In the genomic region with DNA sequence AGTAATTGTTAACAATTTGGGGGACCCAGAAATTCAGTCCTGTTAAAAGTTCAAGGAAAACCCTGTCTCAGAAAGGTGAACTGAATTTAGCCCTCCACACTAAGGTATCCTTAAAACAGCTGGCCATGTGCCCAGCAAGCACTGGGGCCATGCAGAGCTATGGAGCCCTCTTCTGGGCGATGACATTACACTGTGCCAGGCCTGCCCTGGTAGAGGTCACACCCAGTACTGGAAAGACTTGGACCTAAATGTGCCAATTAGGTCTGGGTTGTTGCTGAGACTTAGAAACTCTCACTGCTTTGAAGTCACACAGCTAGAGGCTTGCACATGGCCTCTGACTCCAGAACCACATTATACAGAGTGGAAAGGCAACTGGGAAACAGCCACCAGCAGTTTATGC, we compare ENCODE assay signal across 9 mouse cellular contexts. TPM values are rescaled to one million over a fixed set of nuclear protein-coding genes. Genes with fewer than 3 reads are reported as not detected.
DNase-seq lines count a peak whose midpoint lies in the region; ATAC-seq and TF ChIP-seq lines count a peak whose summit lies in the region.
"Had no signal": no experiment of that assay in that cellular context is flagged by ENCODE, and none has a peak within 500 bp of the region (broad histone marks: within the 10 kb centered on the region; RNA-seq: fewer than 3 reads in every experiment).

No protein-coding gene starts in this region.

- no peak overlapping the region for H3K4me2 ChIP-seq in kidney, embryonic 15.5 days
- no peak overlapping the region for H3K4me2 ChIP-seq in forebrain, postnatal 0 days (ENCODE audit: low read depth)
- H3K4me2 ChIP-seq in liver, embryonic 11.5 days = no peak overlapping the region
- H3K4me2 ChIP-seq: heart, embryonic 13.5 days had no signal

- peak; percentile 17 for DNase-seq in kidney, adult 11 months
- peak; percentile 31 for DNase-seq in 416B (ENCODE audit: low read depth)
- peak; percentile 28 for DNase-seq in adrenal gland, adult 2 months
- peak; percentile 57 for DNase-seq in forebrain, postnatal 0 days
- DNase-seq in lung, postnatal 36 days = peak; percentile 60
- DNase-seq in spleen, postnatal 36 days (ENCODE audit: low spot score in 2 of 2) = no peak
- DNase-seq in liver, embryonic 11.5 days (ENCODE audit: low spot score) = no peak

- 0 out of 2 replicates have a peak, but pooled peaks cover 2% of the 10 kb centered on the region for H3K27me3 ChIP-seq in kidney, embryonic 15.5 days
- no peaks in the 10 kb centered on the region for H3K27me3 ChIP-seq in forebrain, postnatal 0 days (ENCODE audit: insufficient read depth, low read length)
- H3K27me3 ChIP-seq in liver, embryonic 11.5 days (replicated peaks; ENCODE audit: control insufficient read depth, insufficient read depth, low read length) = no peaks in the 10 kb centered on the region

- no peak overlapping the region for H3K9ac ChIP-seq in kidney, embryonic 15.5 days
- H3K9ac ChIP-seq in forebrain, postnatal 0 days = no peak overlapping the region
- H3K9ac ChIP-seq in liver, embryonic 11.5 days (ENCODE audit: low read depth, low read length) = no peak overlapping the region
- H3K9ac ChIP-seq: heart, embryonic 13.5 days had no signal

- H3K9me3 ChIP-seq in kidney, embryonic 15.5 days (replicated peaks) = no peaks in the 10 kb centered on the region
- H3K9me3 ChIP-seq in forebrain, postnatal 0 days (ENCODE audit: low read length) = no peaks in the 10 kb centered on the region
- H3K9me3 ChIP-seq in liver, embryonic 11.5 days (ENCODE audit: control insufficient read depth, low read length) = no peaks in the 10 kb centered on the region
- H3K9me3 ChIP-seq: heart, embryonic 13.5 days had no signal

- H3K4me1 ChIP-seq in kidney, embryonic 15.5 days = no peaks in the 10 kb centered on the region
- no peaks in the 10 kb centered on the region for H3K4me1 ChIP-seq in forebrain, postnatal 0 days (ENCODE audit: insufficient read depth)
- H3K4me1 ChIP-seq in liver, embryonic 11.5 days (replicated peaks; ENCODE audit: control insufficient read depth, insufficient read depth, low read length) = no peaks in the 10 kb centered on the region

- no peaks in the 10 kb centered on the region for H3K36me3 ChIP-seq in kidney, embryonic 15.5 days
- H3K36me3 ChIP-seq in forebrain, postnatal 0 days (ENCODE audit: insufficient read depth) = no peaks in the 10 kb centered on the region
- no peaks in the 10 kb centered on the region for H3K36me3 ChIP-seq in liver, embryonic 11.5 days (ENCODE audit: control insufficient read depth, insufficient read depth, low read length)
- H3K36me3 ChIP-seq: heart, embryonic 13.5 days had no signal

- H3K27ac ChIP-seq in kidney, embryonic 15.5 days = no peak overlapping the region
- H3K27ac ChIP-seq in forebrain, postnatal 0 days (ENCODE audit: low read depth, low read length) = no peak overlapping the region
- no peak overlapping the region for H3K27ac ChIP-seq in liver, embryonic 11.5 days (ENCODE audit: low read depth, low read length)
- H3K27ac ChIP-seq: heart, embryonic 13.5 days had no signal

- whole genome bisulfite sequencing in kidney, embryonic 15.5 days = 54% methylated on average over 1 of the region's 1 CpGs
- 41% methylated on average over 1 of the region's 1 CpGs for WGBS in forebrain, postnatal 0 days
- 48% methylated on average over 1 of the region's 1 CpGs for WGBS in liver, embryonic 11.5 days

- peak; percentile 57 for TF ChIP-seq CTCF in forebrain, postnatal 0 days (IDR thresholded peaks at IDR 0.05; ENCODE audit: low read depth)

- H3K4me3 ChIP-seq in kidney, embryonic 15.5 days (replicated peaks) = no peak overlapping the region
- H3K4me3 ChIP-seq in forebrain, postnatal 0 days (ENCODE audit: low read depth, low read length) = no peak overlapping the region
- no peak overlapping the region for H3K4me3 ChIP-seq in liver, embryonic 11.5 days (ENCODE audit: low read depth, low read length)
- H3K4me3 ChIP-seq: heart, embryonic 13.5 days had no signal

- ATAC-seq in kidney, embryonic 15.5 days (replicated peaks; ENCODE audit: low FRiP score) = no peak
- no peak for ATAC-seq in forebrain, postnatal 0 days
- ATAC-seq in liver, embryonic 11.5 days (replicated peaks; ENCODE audit: low FRiP score) = no peak

RNA-seq across cellular contexts. Expression of a gene that starts 45.2 kb away (rescaled TPM):
- 38.0 and 38.7 TPM in 2 replicates for polyA plus RNA-seq in kidney, embryonic 15.5 days (2015; fragmentation: Nextera tagmentation; extraction: Ambion mirVana)
- 10 to 100 TPM; 16.9 to 17.0 TPM for total RNA-seq in adrenal gland, adult 2 months (2021)
- polyA plus RNA-seq in adrenal gland, adult 2 months (2012; rRNA removed) = 25.4 and 26.4 TPM in 2 replicates
- 19.5 and 24.2 TPM in 2 replicates for total RNA-seq in forebrain, postnatal 0 days (2014; rRNA removed)
- 16.8 and 18.1 TPM in 2 replicates for polyA plus RNA-seq in forebrain, postnatal 0 days (2015; fragmentation: Nextera tagmentation; extraction: Ambion mirVana)
- polyA plus RNA-seq in liver, embryonic 11.5 days (2014; fragmentation: Nextera tagmentation; extraction: Ambion mirVana) = 41.0 and 45.9 TPM in 2 replicates

Comparison
In these comparisons a context has a peak if more than half of its experiments do, and no peak if none do; other contexts are left out.
1. DNase-seq: peak in kidney, adult 11 months (single experiment), 416B (single experiment), adrenal gland, adult 2 months (single experiment), forebrain, postnatal 0 days (single experiment) and lung, postnatal 36 days (single experiment); none in spleen, postnatal 36 days (0 of 2) and liver, embryonic 11.5 days (single experiment).